Comparison of ENCODE assay signal across 8 mouse cellular contexts in genomic region chr11:98794469-98795014, GRCm38 (mm10). TPM values are rescaled to one million over a fixed set of nuclear protein-coding genes. Genes with fewer than 3 reads are reported as not detected.
DNase-seq lines count a peak whose midpoint lies in the region; ATAC-seq and TF ChIP-seq lines count a peak whose summit lies in the region.

No protein-coding gene starts in this region.

- 0 out of 2 replicates have a peak, but pooled peaks have one; percentile 8 for TF ChIP-seq CTCF in lung, adult 2 months (IDR thresholded peaks at IDR 0.05; ENCODE audit: insufficient read depth, low read length)

- H3K9ac ChIP-seq in embryonic facial prominence, embryonic 14.5 days (ENCODE audit: low read depth, low read length): peak overlapping the region; percentile 99
- peak overlapping the region; percentile 99 for H3K9ac ChIP-seq in heart, embryonic 12.5 days
- peak overlapping the region; percentile 97 for H3K9ac ChIP-seq in kidney, embryonic 14.5 days (ENCODE audit: low read depth, low read length)

- H3K4me1 ChIP-seq in embryonic facial prominence, embryonic 14.5 days (ENCODE audit: control insufficient read depth, insufficient read depth, low read length): peaks cover 25% of the 10 kb centered on the region
- H3K4me1 ChIP-seq in heart, embryonic 12.5 days (replicated peaks): peaks cover 26% of the 10 kb centered on the region
- peaks cover 37% of the 10 kb centered on the region for H3K4me1 ChIP-seq in kidney, embryonic 14.5 days (ENCODE audit: control insufficient read depth, insufficient read depth, low read length)
- H3K4me1 ChIP-seq in lung, adult 2 months (ENCODE audit: control insufficient read depth, insufficient read depth, low read length): peaks cover 17% of the 10 kb centered on the region

- peak; percentile 83 to 88 for DNase-seq in heart, adult 18-20 months
- no peak for DNase-seq in heart, adult 11 months
- DNase-seq in adrenal gland, postnatal 10 days: peak; percentile 83
- DNase-seq in embryonic facial prominence, embryonic 14.5 days (ENCODE audit: low spot score): peak; percentile 86
- DNase-seq in lung, adult 2 months: peak; percentile 82

- peaks cover 18% of the 10 kb centered on the region for H3K36me3 ChIP-seq in embryonic facial prominence, embryonic 14.5 days (ENCODE audit: control insufficient read depth, insufficient read depth, low read length)
- peaks cover 11% of the 10 kb centered on the region for H3K36me3 ChIP-seq in heart, embryonic 12.5 days
- peaks cover 13% of the 10 kb centered on the region for H3K36me3 ChIP-seq in kidney, embryonic 14.5 days (ENCODE audit: control insufficient read depth, insufficient read depth, low read length)

- peak; percentile 71 for ATAC-seq in embryonic facial prominence, embryonic 14.5 days (ENCODE audit: low read depth)
- ATAC-seq in heart, embryonic 12.5 days (ENCODE audit: insufficient number of reproducible peaks, low FRiP score): peak; percentile 71
- ATAC-seq in kidney, embryonic 14.5 days (ENCODE audit: low FRiP score, low TSS enrichment): peak; percentile 68
- ATAC-seq in neutrophil, adult 5-6 weeks (ENCODE audit: extremely low read depth, insufficient number of reproducible peaks, low FRiP score, poor library complexity, severe bottlenecking): peak; percentile 30; the same call in 1 of the 2 replicates

- H3K4me3 ChIP-seq in embryonic facial prominence, embryonic 14.5 days (ENCODE audit: low read depth, low read length): peak overlapping the region; percentile 99
- peak overlapping the region; percentile 91 for H3K4me3 ChIP-seq in heart, embryonic 12.5 days
- H3K4me3 ChIP-seq in kidney, embryonic 14.5 days (ENCODE audit: low read length): peak overlapping the region; percentile 100
- peak overlapping the region; percentile 73 for H3K4me3 ChIP-seq in lung, adult 2 months (replicated peaks; ENCODE audit: extremely low read depth, low read depth, low read length)

- peak overlapping the region; percentile 88 for H3K4me2 ChIP-seq in embryonic facial prominence, embryonic 14.5 days (ENCODE audit: low read depth, low read length)
- peak overlapping the region; percentile 91 for H3K4me2 ChIP-seq in heart, embryonic 12.5 days
- H3K4me2 ChIP-seq in kidney, embryonic 14.5 days (replicated peaks; ENCODE audit: low read depth, low read length): peak overlapping the region; percentile 59

- 0% methylated on average over 25 of the region's 30 CpGs for WGBS in embryonic facial prominence, embryonic 14.5 days
- under 1% methylated on average over 30 of the region's 30 CpGs for WGBS in heart, embryonic 12.5 days
- WGBS in kidney, embryonic 14.5 days: under 1% methylated on average over 23 of the region's 30 CpGs
- under 1% methylated on average over 23 of the region's 30 CpGs for WGBS in lung, adult 2 months

- peak overlapping the region; percentile 100 for H3K27ac ChIP-seq in embryonic facial prominence, embryonic 14.5 days (replicated peaks; ENCODE audit: low read depth, low read length)
- H3K27ac ChIP-seq in heart, embryonic 12.5 days (ENCODE audit: poor library complexity, severe bottlenecking): peak overlapping the region; percentile 100
- H3K27ac ChIP-seq in kidney, embryonic 14.5 days (ENCODE audit: low read depth, low read length): peak overlapping the region; percentile 99

- H3K9me3 ChIP-seq in embryonic facial prominence, embryonic 14.5 days (ENCODE audit: control insufficient read depth, low read length): no peaks in the 10 kb centered on the region
- no peaks in the 10 kb centered on the region for H3K9me3 ChIP-seq in heart, embryonic 12.5 days (replicated peaks)
- no peaks in the 10 kb centered on the region for H3K9me3 ChIP-seq in kidney, embryonic 14.5 days (ENCODE audit: control insufficient read depth, low read length)

- H3K27me3 ChIP-seq in embryonic facial prominence, embryonic 14.5 days (replicated peaks; ENCODE audit: control insufficient read depth, insufficient read depth, low read length): no peaks in the 10 kb centered on the region
- no peaks in the 10 kb centered on the region for H3K27me3 ChIP-seq in heart, embryonic 12.5 days (replicated peaks)
- no peaks in the 10 kb centered on the region for H3K27me3 ChIP-seq in kidney, embryonic 14.5 days (ENCODE audit: control insufficient read depth, insufficient read depth, low read length)

- peak; percentile 53; the same call in 1 of the 2 replicates for TF ChIP-seq POLR2A in lung, adult 2 months (IDR thresholded peaks at IDR 0.05; ENCODE audit: borderline replicate concordance, extremely low read depth, low read depth, low read length)

RNA-seq across cellular contexts. Expression of gene Msl1, which starts 0.8 kb away (rescaled TPM):
- total RNA-seq in heart, adult 18-20 months (2021): 10 to 100 TPM; 71.7 to 73.3 TPM
- total RNA-seq in adrenal gland, postnatal 10 days (2021): 10 to 100 TPM; 79.4 to 88.6 TPM
- 18.1 and 18.5 TPM in 2 replicates for polyA plus RNA-seq in embryonic facial prominence, embryonic 14.5 days (2014; fragmentation: Nextera tagmentation; extraction: Ambion mirVana)
- 20.3 and 21.4 TPM in 2 replicates for polyA plus RNA-seq in heart, embryonic 12.5 days (2016; fragmentation: Nextera tagmentation; extraction: Ambion mirVana)
- polyA plus RNA-seq in kidney, embryonic 14.5 days (2014; fragmentation: Nextera tagmentation; extraction: Ambion mirVana): 21.6 and 33.7 TPM in 2 replicates
- 39.0 and 54.3 TPM in 2 replicates for polyA plus RNA-seq in lung, adult 2 months (2012; rRNA removed)
- total RNA-seq in neutrophil, adult 5-6 weeks (2017): 191 TPM in 2 replicates

RNA-seq across cellular contexts. Expression of gene Casc3, which starts 10.2 kb away (rescaled TPM):
- total RNA-seq in heart, adult 18-20 months (2021): 10 to 100 TPM; 17.2 to 19.3 TPM
- 10 to 100 TPM; 31.9 to 35.7 TPM for total RNA-seq in adrenal gland, postnatal 10 days (2021)
- polyA plus RNA-seq in embryonic facial prominence, embryonic 14.5 days (2014; fragmentation: Nextera tagmentation; extraction: Ambion mirVana): 32.2 and 34.0 TPM in 2 replicates
- polyA plus RNA-seq in heart, embryonic 12.5 days (2016; fragmentation: Nextera tagmentation; extraction: Ambion mirVana): 31.8 and 33.3 TPM in 2 replicates
- polyA plus RNA-seq in kidney, embryonic 14.5 days (2014; fragmentation: Nextera tagmentation; extraction: Ambion mirVana): 28.1 and 43.1 TPM in 2 replicates
- 33.6 and 37.9 TPM in 2 replicates for polyA plus RNA-seq in lung, adult 2 months (2012; rRNA removed)
- total RNA-seq in neutrophil, adult 5-6 weeks (2017): 58.7 and 64.0 TPM in 2 replicates

RNA-seq across cellular contexts. Expression of gene Nr1d1, which starts 19.4 kb away (rescaled TPM):
- total RNA-seq in heart, adult 18-20 months (2021): 10 to 100 TPM; 54.2 to 67.6 TPM
- 10 to 100 TPM; 15.1 to 59.6 TPM for total RNA-seq in adrenal gland, postnatal 10 days (2021)
- 1.1 and 1.9 TPM in 2 replicates for polyA plus RNA-seq in embryonic facial prominence, embryonic 14.5 days (2014; fragmentation: Nextera tagmentation; extraction: Ambion mirVana)
- 6.4 TPM in 2 replicates for polyA plus RNA-seq in heart, embryonic 12.5 days (2016; fragmentation: Nextera tagmentation; extraction: Ambion mirVana)
- polyA plus RNA-seq in kidney, embryonic 14.5 days (2014; fragmentation: Nextera tagmentation; extraction: Ambion mirVana): 1.6 and 2.6 TPM in 2 replicates
- polyA plus RNA-seq in lung, adult 2 months (2012; rRNA removed): 213 and 329 TPM in 2 replicates
- 0.47 and 1.8 TPM in 2 replicates for total RNA-seq in neutrophil, adult 5-6 weeks (2017)

RNA-seq across cellular contexts. Expression of gene Rapgefl1, which starts 42.0 kb away (rescaled TPM):
- total RNA-seq in heart, adult 18-20 months (2021): under 1 TPM; 0.72 to 0.82 TPM
- 1 to 10 TPM in 1 of 2 experiments, under 1 TPM in 1; 0.93 to 1.6 TPM for total RNA-seq in adrenal gland, postnatal 10 days (2021)
- 5.7 and 6.3 TPM in 2 replicates for polyA plus RNA-seq in embryonic facial prominence, embryonic 14.5 days (2014; fragmentation: Nextera tagmentation; extraction: Ambion mirVana)
- 0.51 and 1.0 TPM in 2 replicates for polyA plus RNA-seq in heart, embryonic 12.5 days (2016; fragmentation: Nextera tagmentation; extraction: Ambion mirVana)
- 1.6 and 2.4 TPM in 2 replicates for polyA plus RNA-seq in kidney, embryonic 14.5 days (2014; fragmentation: Nextera tagmentation; extraction: Ambion mirVana)
- polyA plus RNA-seq in lung, adult 2 months (2012; rRNA removed): 3.4 and 18.4 TPM in 2 replicates
- 0.58 and 0.61 TPM in 2 replicates for total RNA-seq in neutrophil, adult 5-6 weeks (2017)

RNA-seq across cellular contexts. Expression of gene Thra, which starts 54.1 kb away (rescaled TPM):
- 100 to 1,000 TPM in 1 of 2 experiments, 10 to 100 TPM in 1; 99.7 to 103 TPM for total RNA-seq in heart, adult 18-20 months (2021)
- 100 to 1,000 TPM; 135 to 184 TPM for total RNA-seq in adrenal gland, postnatal 10 days (2021)
- 57.7 and 62.2 TPM in 2 replicates for polyA plus RNA-seq in embryonic facial prominence, embryonic 14.5 days (2014; fragmentation: Nextera tagmentation; extraction: Ambion mirVana)
- polyA plus RNA-seq in heart, embryonic 12.5 days (2016; fragmentation: Nextera tagmentation; extraction: Ambion mirVana): 27.0 and 29.8 TPM in 2 replicates
- polyA plus RNA-seq in kidney, embryonic 14.5 days (2014; fragmentation: Nextera tagmentation; extraction: Ambion mirVana): 28.0 and 31.8 TPM in 2 replicates
- 142 and 159 TPM in 2 replicates for polyA plus RNA-seq in lung, adult 2 months (2012; rRNA removed)
- 7.9 and 8.7 TPM in 2 replicates for total RNA-seq in neutrophil, adult 5-6 weeks (2017)

Comparison
In these comparisons a context has a peak if more than half of its experiments do, and no peak if none do; other contexts are left out.
1. RNA of gene Nr1d1, which starts 19.4 kb away (polyA plus RNA-seq): 213 to 329 TPM in lung, adult 2 months; 6.4 TPM in heart, embryonic 12.5 days, 1.6 to 2.6 TPM in kidney, embryonic 14.5 days and 1.1 to 1.9 TPM in embryonic facial prominence, embryonic 14.5 days; every median in the first group is over 10 times any median in the second.
2. Peak in every context shown above with its lines, with median percentiles within 50 percentile points of each other: ATAC-seq, H3K27ac ChIP-seq, H3K4me2 ChIP-seq, H3K4me3 ChIP-seq and H3K9ac ChIP-seq.